9 mouse cellular contexts compared by ENCODE assay signal in the genomic region with DNA sequence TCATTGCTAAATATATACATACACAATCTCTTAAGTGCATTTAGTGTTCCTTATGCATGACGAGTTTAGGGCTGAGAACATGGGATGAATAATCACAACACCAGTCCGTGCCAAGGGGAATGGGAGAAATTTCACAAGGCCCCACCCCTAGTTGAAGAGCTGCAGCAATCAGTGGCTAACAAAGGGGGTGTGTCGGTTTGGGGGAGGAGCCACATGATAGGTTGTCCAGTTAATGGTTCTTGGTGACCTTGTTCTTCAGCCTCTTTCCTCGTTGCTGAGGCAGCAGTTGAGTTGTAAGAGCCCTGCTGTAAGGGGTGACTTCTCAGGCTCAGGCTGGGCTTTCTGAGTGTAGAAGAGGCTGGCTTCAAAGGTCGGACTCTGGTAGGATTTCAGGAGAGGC. TPM values are rescaled to one million over a fixed set of nuclear protein-coding genes. Genes with fewer than 3 reads are reported as not detected.
DNase-seq lines count a peak whose midpoint lies in the region; ATAC-seq and TF ChIP-seq lines count a peak whose summit lies in the region.
"Had no signal": no experiment of that assay in that cellular context is flagged by ENCODE, and none has a peak within 500 bp of the region (broad histone marks: within the 10 kb centered on the region; RNA-seq: fewer than 3 reads in every experiment).

No protein-coding gene starts in this region.

- no peak for DNase-seq in limb, embryonic 10.5 days (ENCODE audit: low spot score)
- peak; percentile 91 for DNase-seq in adrenal gland, adult 8-10 months
- DNase-seq in heart, postnatal 10 days: peak; percentile 76 to 79
- DNase-seq in large intestine, adult 2 months (ENCODE audit: low read depth, low spot score): peak; percentile 81
- DNase-seq in layer of hippocampus, postnatal 10 days (ENCODE audit: low spot score in 2 of 2): no peak

- no peak overlapping the region for H3K9ac ChIP-seq in limb, embryonic 12.5 days (replicated peaks)
- H3K9ac ChIP-seq: limb, embryonic 15.5 days had no signal

- H3K4me3 ChIP-seq in limb, embryonic 12.5 days (replicated peaks): no peak overlapping the region
- no peak overlapping the region for H3K4me3 ChIP-seq in limb, embryonic 10.5 days
- H3K4me3 ChIP-seq in myocyte: peak overlapping the region; percentile 87

- no peak overlapping the region for H3K27ac ChIP-seq in limb, embryonic 12.5 days
- H3K27ac ChIP-seq in limb, embryonic 10.5 days: no peak overlapping the region
- H3K27ac ChIP-seq: limb, embryonic 15.5 days had no signal

- H3K79me2 ChIP-seq in myocyte (ENCODE audit: control insufficient read depth, insufficient read depth): peaks cover 46% of the 10 kb centered on the region

- peak overlapping the region; percentile 17; the same call in 1 of the 2 replicates for H3K4me2 ChIP-seq in limb, embryonic 12.5 days
- H3K4me2 ChIP-seq in myocyte (ENCODE audit: low read depth): peak overlapping the region; percentile 78

- peaks cover 23% of the 10 kb centered on the region for H3K4me1 ChIP-seq in limb, embryonic 12.5 days (replicated peaks)
- peaks cover 41% of the 10 kb centered on the region for H3K4me1 ChIP-seq in limb, embryonic 10.5 days

- no peak for TF ChIP-seq POLR2A in myocyte (IDR thresholded peaks at IDR 0.05; ENCODE audit: insufficient read length, low read depth)

- ATAC-seq in limb, embryonic 12.5 days (ENCODE audit: insufficient number of reproducible peaks, insufficient read depth, low FRiP score, low TSS enrichment, low read depth): no peak
- ATAC-seq in megakaryocyte progenitor cell, adult 5-6 weeks (replicated peaks; ENCODE audit: poor library complexity): no peak

- intact Hi-C loops in heart, postnatal 10 days (cut with DNase I): loop anchor here (1.0 kb wide), 1 partner anchor 23 kb away; a partner anchor contains a TSS

- H3K36me3 ChIP-seq in limb, embryonic 12.5 days: peaks cover 24% of the 10 kb centered on the region
- peaks cover 27% of the 10 kb centered on the region for H3K36me3 ChIP-seq in limb, embryonic 10.5 days
- peaks cover 21% of the 10 kb centered on the region for H3K36me3 ChIP-seq in myocyte (ENCODE audit: control insufficient read depth, insufficient read depth)

- H3K9me3 ChIP-seq in limb, embryonic 12.5 days: no peaks in the 10 kb centered on the region
- H3K9me3 ChIP-seq in limb, embryonic 10.5 days (replicated peaks): no peaks in the 10 kb centered on the region
- H3K9me3 ChIP-seq: limb, embryonic 15.5 days had no signal

- H3ac ChIP-seq in myocyte (ENCODE audit: control insufficient read depth, insufficient read length): no peak overlapping the region

- no peaks in the 10 kb centered on the region for H3K27me3 ChIP-seq in limb, embryonic 12.5 days
- no peaks in the 10 kb centered on the region for H3K27me3 ChIP-seq in limb, embryonic 10.5 days (ENCODE audit: low read depth, poor library complexity, severe bottlenecking)
- H3K27me3 ChIP-seq in myocyte (ENCODE audit: control insufficient read depth, insufficient read depth, insufficient read length): no peaks in the 10 kb centered on the region
- H3K27me3 ChIP-seq: limb, embryonic 15.5 days had no signal

- 36% methylated on average over 5 of the region's 5 CpGs for WGBS in limb, embryonic 12.5 days
- 46% methylated on average over 5 of the region's 5 CpGs for WGBS in limb, embryonic 10.5 days
- 17% methylated on average over 5 of the region's 5 CpGs for WGBS in large intestine, adult 2 months

TF ChIP-seq in myocyte, 11 proteins besides CTCF, POLR2A, EP300 and RAD21:
- TF ChIP-seq POLR2AphosphoS2 (IDR thresholded peaks at IDR 0.05; ENCODE audit: insufficient read length, low read depth) (no peak), E2F4 (IDR thresholded peaks at IDR 0.05; ENCODE audit: insufficient read depth) (no peak), MAX (IDR thresholded peaks at IDR 0.05; ENCODE audit: low read depth) (no peak)

RNA-seq across cellular contexts. Expression of a gene that starts 1.9 kb away (rescaled TPM):
- 381 and 392 TPM in 2 replicates for polyA plus RNA-seq in limb, embryonic 12.5 days (2016; fragmentation: Nextera tagmentation; extraction: Ambion mirVana)
- polyA plus RNA-seq in limb, embryonic 10.5 days (2016; fragmentation: Nextera tagmentation; extraction: Ambion mirVana): 428 and 436 TPM in 2 replicates
- 100 to 1,000 TPM; 248 to 401 (median 344) TPM for total RNA-seq in adrenal gland, adult 8-10 months (2022)
- 100 to 1,000 TPM; 725 to 746 TPM for total RNA-seq in heart, postnatal 10 days (2021)
- polyA plus RNA-seq in large intestine, adult 2 months (2012; rRNA removed): 328 and 371 TPM in 2 replicates
- polyA plus RNA-seq in myocyte (2012; fragmentation: generic; extraction: Trizol): 421 TPM
- total RNA-seq in megakaryocyte progenitor cell, adult 5-6 weeks (2015): 160 and 167 TPM in 2 replicates
- 91.4 and 129 TPM in 2 replicates for total RNA-seq in megakaryocyte progenitor cell, adult 5-6 weeks (2017)
- 100 to 1,000 TPM; 202 to 204 TPM for total RNA-seq in layer of hippocampus, postnatal 10 days (2021)

RNA-seq across cellular contexts. Expression of a gene that starts 23.7 kb away (rescaled TPM):
- polyA plus RNA-seq in limb, embryonic 12.5 days (2016; fragmentation: Nextera tagmentation; extraction: Ambion mirVana): 44.1 and 46.0 TPM in 2 replicates
- polyA plus RNA-seq in limb, embryonic 10.5 days (2016; fragmentation: Nextera tagmentation; extraction: Ambion mirVana): 33.9 and 44.0 TPM in 2 replicates
- total RNA-seq in adrenal gland, adult 8-10 months (2022): 10 to 100 TPM; 40.4 to 56.6 (median 46.2) TPM
- total RNA-seq in heart, postnatal 10 days (2021): 10 to 100 TPM; 20.0 to 24.7 TPM
- 31.7 and 40.0 TPM in 2 replicates for polyA plus RNA-seq in large intestine, adult 2 months (2012; rRNA removed)
- 22.0 TPM for polyA plus RNA-seq in myocyte (2012; fragmentation: generic; extraction: Trizol)
- total RNA-seq in megakaryocyte progenitor cell, adult 5-6 weeks (2015): 9.0 and 13.1 TPM in 2 replicates
- 19.2 and 23.4 TPM in 2 replicates for total RNA-seq in megakaryocyte progenitor cell, adult 5-6 weeks (2017)
- total RNA-seq in layer of hippocampus, postnatal 10 days (2021): 100 to 1,000 TPM; 233 to 238 TPM

RNA-seq across cellular contexts. Expression of a gene that starts 47.3 kb away (rescaled TPM):
- 512 and 562 TPM in 2 replicates for polyA plus RNA-seq in limb, embryonic 12.5 days (2016; fragmentation: Nextera tagmentation; extraction: Ambion mirVana)
- polyA plus RNA-seq in limb, embryonic 10.5 days (2016; fragmentation: Nextera tagmentation; extraction: Ambion mirVana): 444 and 521 TPM in 2 replicates
- total RNA-seq in adrenal gland, adult 8-10 months (2022): 10 to 100 TPM in 2 of 4 experiments, 1 to 10 TPM in 2; 9.1 to 12.3 (median 10.3) TPM
- total RNA-seq in heart, postnatal 10 days (2021): 10 to 100 TPM; 47.6 to 53.7 TPM
- 10.4 and 10.6 TPM in 2 replicates for polyA plus RNA-seq in large intestine, adult 2 months (2012; rRNA removed)
- 0.53 TPM for polyA plus RNA-seq in myocyte (2012; fragmentation: generic; extraction: Trizol)
- not detected in 2 replicates for total RNA-seq in megakaryocyte progenitor cell, adult 5-6 weeks (2015)
- total RNA-seq in megakaryocyte progenitor cell, adult 5-6 weeks (2017): not detected in 2 replicates
- 10 to 100 TPM; 20.9 TPM for total RNA-seq in layer of hippocampus, postnatal 10 days (2021)

RNA-seq across cellular contexts. Expression of a gene that starts 56.8 kb away (rescaled TPM):
- polyA plus RNA-seq in limb, embryonic 12.5 days (2016; fragmentation: Nextera tagmentation; extraction: Ambion mirVana): 1.2 and 1.3 TPM in 2 replicates
- 0.05 and 0.33 TPM in 2 replicates for polyA plus RNA-seq in limb, embryonic 10.5 days (2016; fragmentation: Nextera tagmentation; extraction: Ambion mirVana)
- total RNA-seq in adrenal gland, adult 8-10 months (2022): 1 to 10 TPM; 2.4 to 3.1 (median 2.8) TPM
- 1 to 10 TPM in 1 of 2 experiments, under 1 TPM in 1; 0.65 to 1.1 TPM for total RNA-seq in heart, postnatal 10 days (2021)
- polyA plus RNA-seq in large intestine, adult 2 months (2012; rRNA removed): 2.1 and 2.4 TPM in 2 replicates
- 20.7 TPM for polyA plus RNA-seq in myocyte (2012; fragmentation: generic; extraction: Trizol)
- total RNA-seq in megakaryocyte progenitor cell, adult 5-6 weeks (2015): 5.5 and 5.7 TPM in 2 replicates
- 4.8 and 5.0 TPM in 2 replicates for total RNA-seq in megakaryocyte progenitor cell, adult 5-6 weeks (2017)
- 1 to 10 TPM; 8.0 to 9.6 TPM for total RNA-seq in layer of hippocampus, postnatal 10 days (2021)

Comparison
In these comparisons a context has a peak if more than half of its experiments do, and no peak if none do; other contexts are left out.
1. DNase-seq: peak in adrenal gland, adult 8-10 months (single experiment), heart, postnatal 10 days (2 of 2) and large intestine, adult 2 months (single experiment); none in limb, embryonic 10.5 days (single experiment) and layer of hippocampus, postnatal 10 days (0 of 2).
2. RNA of a gene that starts 23.7 kb away (total RNA-seq): 233 to 238 TPM in layer of hippocampus, postnatal 10 days; 40.4 to 56.6 TPM in adrenal gland, adult 8-10 months, 20.0 to 24.7 TPM in heart, postnatal 10 days and 9.0 to 23.4 TPM in megakaryocyte progenitor cell, adult 5-6 weeks; every median in the first group is over 4 times any median in the second.
3. RNA of a gene that starts 47.3 kb away (total RNA-seq): 47.6 to 53.7 TPM in heart, postnatal 10 days, 20.9 TPM in layer of hippocampus, postnatal 10 days and 9.1 to 12.3 TPM in adrenal gland, adult 8-10 months; not detected in megakaryocyte progenitor cell, adult 5-6 weeks; every median in the first group is over 10 times any median in the second.